Mouse (Mus musculus) embryonic fibroblast, embryonic 13.5 days (primary cell): ENCODE data around the gene Ghdc.

ENCODE experiments used
- CTCF ChIP-seq: IDR thresholded peaks from 2 replicates; pipeline ENCODE4 v1.5.1; 2011; ENCODE audit warnings: mild to moderate bottlenecking, control low read depth, low read length, moderate library complexity, borderline replicate concordance; ENCODE audit not compliant: insufficient read depth
- POLR2A ChIP-seq: IDR thresholded peaks from 2 replicates; pipeline ENCODE4 v1.6.1; 2011; ENCODE audit warnings: low read depth, mild to moderate bottlenecking, control low read depth, low read length, moderate library complexity

DNA sequence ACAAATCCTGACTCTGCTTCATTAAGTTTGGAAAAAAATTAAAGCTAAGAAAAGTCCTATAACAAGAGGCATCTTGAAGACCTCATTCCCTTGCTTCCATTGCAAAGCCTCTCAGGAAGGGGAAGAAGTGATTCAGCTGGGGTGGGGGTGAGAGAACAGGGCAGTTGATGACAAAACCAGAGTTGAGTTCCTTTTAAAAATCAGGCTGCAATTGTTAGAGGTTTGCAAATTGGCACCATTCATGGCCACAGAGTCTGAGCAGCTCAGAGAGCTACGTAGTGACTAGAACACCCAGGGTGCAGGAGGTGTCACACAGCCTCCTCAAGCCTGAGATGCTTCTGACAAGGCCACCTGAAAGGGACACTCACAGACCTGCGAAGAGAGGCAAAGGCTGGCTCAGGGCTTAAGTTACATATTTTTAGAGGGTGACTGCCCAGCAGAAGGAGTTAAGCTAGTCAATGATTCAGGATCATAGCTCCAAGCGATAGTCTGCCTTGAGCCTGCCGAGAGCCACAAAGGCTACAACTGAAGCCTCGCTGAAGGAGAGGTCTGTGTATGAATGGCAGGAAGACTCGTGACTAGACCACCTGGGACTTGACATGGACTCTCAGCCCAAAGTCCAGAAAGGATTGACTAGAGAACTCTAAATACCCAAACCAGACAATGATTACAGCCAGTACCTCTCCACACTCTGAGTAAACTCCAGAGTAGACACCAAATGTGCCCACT is 40.1 kb downstream of the Ghdc start:
- TF ChIP-seq POLR2A (no peak), CTCF (no peak)
